Mouse (Mus musculus) megakaryocyte, embryonic 14.5 days (primary cell): ENCODE data around the gene Fkbp1b.

ENCODE experiments used
- FLI1 ChIP-seq: IDR thresholded peaks from 2 replicates; pipeline ENCODE4 v1.6.1; 2012; ENCODE audit warnings: low read length, inconsistent platforms, mixed read lengths
- GATA1 ChIP-seq: IDR thresholded peaks from 3 replicates; pipeline ENCODE4 v1.6.1; 2012; ENCODE audit warnings: mixed read lengths, low read length, inconsistent platforms, borderline replicate concordance

DNA sequence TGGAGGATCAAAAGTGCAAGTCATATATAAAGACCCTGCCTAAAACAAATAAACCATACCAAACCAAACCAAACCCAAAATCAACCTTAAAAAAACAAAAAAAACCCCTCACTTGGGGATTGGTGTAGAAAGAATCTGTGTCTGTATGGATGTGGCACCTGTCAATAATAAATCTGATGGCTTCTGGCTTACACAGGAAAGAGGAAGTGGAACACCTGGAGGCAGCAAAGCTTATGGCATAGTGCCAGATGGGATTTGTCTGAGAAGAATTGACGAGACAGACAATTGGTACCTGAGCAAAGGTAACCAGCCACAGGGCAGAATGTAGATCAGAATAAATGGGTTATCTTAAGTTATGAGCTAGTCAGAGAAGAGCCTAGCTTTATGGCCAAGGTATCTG lies 43.7 kb upstream of the Fkbp1b start:
- TF ChIP-seq GATA1 (no peak), FLI1 (no peak)
